In the genomic region with DNA sequence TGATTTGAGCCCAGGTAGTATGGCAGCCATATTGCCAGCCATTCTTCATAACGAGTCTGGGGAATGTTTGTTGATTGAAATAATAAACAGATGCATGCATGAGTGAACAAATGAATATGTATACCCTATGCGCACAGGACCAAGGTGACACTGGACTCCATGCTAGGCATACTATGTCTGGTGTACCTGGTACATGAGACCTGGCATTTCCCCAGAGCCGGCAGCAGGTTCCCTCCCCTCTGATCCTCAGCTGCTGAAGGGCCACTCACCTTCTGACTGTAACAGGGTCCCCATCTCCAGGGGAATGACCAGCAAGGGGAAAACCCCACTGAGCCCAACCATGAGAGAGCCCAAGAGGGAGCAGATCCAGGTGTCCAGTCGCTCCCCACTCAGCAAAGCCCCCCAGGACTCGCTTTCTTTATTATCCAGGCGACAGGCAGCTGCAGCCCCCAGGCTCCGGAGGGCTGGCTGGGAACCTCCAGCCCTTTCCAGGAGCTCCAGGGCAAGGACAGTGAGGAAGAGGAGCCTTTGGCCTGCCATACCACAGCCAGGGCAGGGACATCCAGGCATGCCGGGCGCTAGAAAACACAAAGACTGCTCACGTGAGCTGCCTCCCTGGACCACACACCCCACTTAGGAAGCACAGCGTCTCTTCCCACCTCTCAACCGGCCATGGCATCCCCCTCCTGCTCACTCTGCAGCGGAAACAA, we compare ENCODE assay signal across 8 mouse cellular contexts. TPM values are rescaled to one million over a fixed set of nuclear protein-coding genes. Genes with fewer than 3 reads are reported as not detected.
DNase-seq lines count a peak whose midpoint lies in the region; ATAC-seq lines count a peak whose summit lies in the region.
"Had no signal": no experiment of that assay in that cellular context is flagged by ENCODE, and none has a peak within 500 bp of the region (broad histone marks: within the 10 kb centered on the region; RNA-seq: fewer than 3 reads in every experiment).

No protein-coding gene starts in this region.

- no peaks in the 10 kb centered on the region for H3K27me3 ChIP-seq in liver, embryonic 11.5 days (replicated peaks; ENCODE audit: control insufficient read depth, insufficient read depth, low read length)
- no peaks in the 10 kb centered on the region for H3K27me3 ChIP-seq in forebrain, embryonic 15.5 days
- no peaks in the 10 kb centered on the region for H3K27me3 ChIP-seq in limb, embryonic 10.5 days (ENCODE audit: low read depth, poor library complexity, severe bottlenecking)
- no peaks in the 10 kb centered on the region for H3K27me3 ChIP-seq in neural tube, embryonic 14.5 days (ENCODE audit: control insufficient read depth, insufficient read depth, low read length)

- no peak overlapping the region; the same call in 1 of the 2 replicates for H3K4me3 ChIP-seq in liver, embryonic 11.5 days (ENCODE audit: low read depth, low read length)
- no peak overlapping the region; the same call in 1 of the 2 replicates for H3K4me3 ChIP-seq in forebrain, embryonic 15.5 days
- peak overlapping the region; percentile 61 for H3K4me3 ChIP-seq in limb, embryonic 10.5 days
- H3K4me3 ChIP-seq in neural tube, embryonic 14.5 days (ENCODE audit: low read depth, low read length): peak overlapping the region; percentile 65; the same call in 1 of the 2 replicates

- no peak overlapping the region for H3K9ac ChIP-seq in liver, embryonic 11.5 days (ENCODE audit: low read depth, low read length)
- peak overlapping the region; percentile 70; the same call in 1 of the 2 replicates for H3K9ac ChIP-seq in forebrain, embryonic 15.5 days (replicated peaks)
- peak overlapping the region; percentile 28; the same call in 1 of the 2 replicates for H3K9ac ChIP-seq in neural tube, embryonic 14.5 days (replicated peaks; ENCODE audit: low read depth, low read length)

- peaks cover 4% of the 10 kb centered on the region for H3K36me3 ChIP-seq in liver, embryonic 11.5 days (ENCODE audit: control insufficient read depth, insufficient read depth, low read length)
- peaks cover 16% of the 10 kb centered on the region; the same call in 1 of the 2 replicates for H3K36me3 ChIP-seq in forebrain, embryonic 15.5 days
- H3K36me3 ChIP-seq in limb, embryonic 10.5 days: peaks cover 40% of the 10 kb centered on the region
- H3K36me3 ChIP-seq in neural tube, embryonic 14.5 days (ENCODE audit: control insufficient read depth, insufficient read depth, low read length): peaks cover 15% of the 10 kb centered on the region

- DNase-seq in liver, embryonic 11.5 days (ENCODE audit: low spot score): no peak
- no peak for DNase-seq in liver
- DNase-seq in limb, embryonic 10.5 days (ENCODE audit: low spot score): no peak
- no peak for DNase-seq in natural killer cell, adult 2 months (ENCODE audit: low spot score in 2 of 2)
- DNase-seq in cerebellum, postnatal 10 days: no peak
- DNase-seq: cerebellum, adult 11-12 months had no signal

- WGBS in liver, embryonic 11.5 days: 68% methylated on average over 13 of the region's 13 CpGs
- 52% methylated on average over 13 of the region's 13 CpGs for WGBS in forebrain, embryonic 15.5 days
- WGBS in limb, embryonic 10.5 days: 54% methylated on average over 13 of the region's 13 CpGs
- WGBS in neural tube, embryonic 14.5 days: 53% methylated on average over 13 of the region's 13 CpGs

- H3K27ac ChIP-seq in liver, embryonic 11.5 days (ENCODE audit: low read depth, low read length): no peak overlapping the region
- no peak overlapping the region for H3K27ac ChIP-seq in forebrain, embryonic 15.5 days (replicated peaks)
- H3K27ac ChIP-seq in limb, embryonic 10.5 days: peak overlapping the region; percentile 87; the same call in 1 of the 2 replicates
- H3K27ac ChIP-seq in neural tube, embryonic 14.5 days (ENCODE audit: low read depth, low read length): no peak overlapping the region

- H3K4me2 ChIP-seq in liver, embryonic 11.5 days: peak overlapping the region; percentile 81
- H3K4me2 ChIP-seq in forebrain, embryonic 15.5 days (replicated peaks): peak overlapping the region; percentile 58
- H3K4me2 ChIP-seq in neural tube, embryonic 14.5 days (ENCODE audit: low read depth, low read length): peak overlapping the region; percentile 67

- H3K4me1 ChIP-seq in liver, embryonic 11.5 days (replicated peaks; ENCODE audit: control insufficient read depth, insufficient read depth, low read length): peaks cover 14% of the 10 kb centered on the region
- peaks cover 26% of the 10 kb centered on the region for H3K4me1 ChIP-seq in forebrain, embryonic 15.5 days
- H3K4me1 ChIP-seq in limb, embryonic 10.5 days: peaks cover 32% of the 10 kb centered on the region
- peaks cover 20% of the 10 kb centered on the region for H3K4me1 ChIP-seq in neural tube, embryonic 14.5 days (ENCODE audit: control insufficient read depth, insufficient read depth, low read length)

- no peaks in the 10 kb centered on the region for H3K9me3 ChIP-seq in liver, embryonic 11.5 days (ENCODE audit: control insufficient read depth, low read length)
- no peaks in the 10 kb centered on the region for H3K9me3 ChIP-seq in forebrain, embryonic 15.5 days
- H3K9me3 ChIP-seq in limb, embryonic 10.5 days (replicated peaks): no peaks in the 10 kb centered on the region
- no peaks in the 10 kb centered on the region for H3K9me3 ChIP-seq in neural tube, embryonic 14.5 days (ENCODE audit: control insufficient read depth, low read length)

- ATAC-seq in liver, embryonic 11.5 days (replicated peaks; ENCODE audit: low FRiP score): no peak
- no peak for ATAC-seq in forebrain, embryonic 15.5 days (replicated peaks)
- ATAC-seq in neural tube, embryonic 14.5 days (ENCODE audit: low read depth): no peak

RNA-seq across cellular contexts. Expression of a gene that starts 1.9 kb away (rescaled TPM):
- 19.6 and 20.0 TPM in 2 replicates for polyA plus RNA-seq in liver, embryonic 11.5 days (2014; fragmentation: Nextera tagmentation; extraction: Ambion mirVana)
- polyA plus RNA-seq in forebrain, embryonic 15.5 days (2015; fragmentation: Nextera tagmentation; extraction: Ambion mirVana): 23.7 and 27.8 TPM in 2 replicates
- polyA plus RNA-seq in limb, embryonic 10.5 days (2016; fragmentation: Nextera tagmentation; extraction: Ambion mirVana): 18.1 and 31.6 TPM in 2 replicates
- 29.2 and 32.3 TPM in 2 replicates for polyA plus RNA-seq in neural tube, embryonic 14.5 days (2014; fragmentation: Nextera tagmentation; extraction: Ambion mirVana)

RNA-seq across cellular contexts. Expression of a gene that starts 13.9 kb away (rescaled TPM):
- 19.5 and 22.7 TPM in 2 replicates for polyA plus RNA-seq in liver, embryonic 11.5 days (2014; fragmentation: Nextera tagmentation; extraction: Ambion mirVana)
- 2.4 and 3.0 TPM in 2 replicates for polyA plus RNA-seq in forebrain, embryonic 15.5 days (2015; fragmentation: Nextera tagmentation; extraction: Ambion mirVana)
- polyA plus RNA-seq in limb, embryonic 10.5 days (2016; fragmentation: Nextera tagmentation; extraction: Ambion mirVana): 2.0 and 2.6 TPM in 2 replicates
- 1.7 and 3.3 TPM in 2 replicates for polyA plus RNA-seq in neural tube, embryonic 14.5 days (2014; fragmentation: Nextera tagmentation; extraction: Ambion mirVana)

RNA-seq across cellular contexts. Expression of a gene that starts 14.5 kb away (rescaled TPM):
- 324 and 347 TPM in 2 replicates for polyA plus RNA-seq in liver, embryonic 11.5 days (2014; fragmentation: Nextera tagmentation; extraction: Ambion mirVana)
- 230 and 231 TPM in 2 replicates for polyA plus RNA-seq in forebrain, embryonic 15.5 days (2015; fragmentation: Nextera tagmentation; extraction: Ambion mirVana)
- polyA plus RNA-seq in limb, embryonic 10.5 days (2016; fragmentation: Nextera tagmentation; extraction: Ambion mirVana): 359 and 373 TPM in 2 replicates
- 245 and 251 TPM in 2 replicates for polyA plus RNA-seq in neural tube, embryonic 14.5 days (2014; fragmentation: Nextera tagmentation; extraction: Ambion mirVana)

RNA-seq across cellular contexts. Expression of a gene that starts 32.9 kb away (rescaled TPM):
- 1.4 and 2.0 TPM in 2 replicates for polyA plus RNA-seq in liver, embryonic 11.5 days (2014; fragmentation: Nextera tagmentation; extraction: Ambion mirVana)
- 0.63 and 0.74 TPM in 2 replicates for polyA plus RNA-seq in forebrain, embryonic 15.5 days (2015; fragmentation: Nextera tagmentation; extraction: Ambion mirVana)
- 0.30 and 1.4 TPM in 2 replicates for polyA plus RNA-seq in limb, embryonic 10.5 days (2016; fragmentation: Nextera tagmentation; extraction: Ambion mirVana)
- polyA plus RNA-seq in neural tube, embryonic 14.5 days (2014; fragmentation: Nextera tagmentation; extraction: Ambion mirVana): 0.37 and 1.2 TPM in 2 replicates

RNA-seq across cellular contexts. Expression of a gene that starts 49.6 kb away (rescaled TPM):
- polyA plus RNA-seq in liver, embryonic 11.5 days (2014; fragmentation: Nextera tagmentation; extraction: Ambion mirVana): 1.2 and 5.0 TPM in 2 replicates
- 0.14 TPM in 1 of 2 replicates, not detected in the other for polyA plus RNA-seq in forebrain, embryonic 15.5 days (2015; fragmentation: Nextera tagmentation; extraction: Ambion mirVana)
- 0.44 and 0.49 TPM in 2 replicates for polyA plus RNA-seq in limb, embryonic 10.5 days (2016; fragmentation: Nextera tagmentation; extraction: Ambion mirVana)
- polyA plus RNA-seq in neural tube, embryonic 14.5 days (2014; fragmentation: Nextera tagmentation; extraction: Ambion mirVana): not detected in 2 replicates

Comparison
In these comparisons a context has a peak if more than half of its experiments do, and no peak if none do; other contexts are left out.
1. H3K4me3 ChIP-seq: peak in limb, embryonic 10.5 days (single experiment) and neural tube, embryonic 14.5 days (single experiment); none in liver, embryonic 11.5 days (single experiment) and forebrain, embryonic 15.5 days (single experiment).
2. Peak in every context shown above with its lines, with median percentiles within 50 percentile points of each other: H3K4me2 ChIP-seq.